Mouse (Mus musculus): Measurements from ENCODE around the gene Wfikkn1. TPM values are rescaled to one million over a fixed set of nuclear protein-coding genes. Genes with fewer than 3 reads are reported as not detected.
"Not testable (repeated sequence)": the region's sequence is repeated elsewhere in the genome, so short reads cannot be mapped to it uniquely, and the experiment has no call there.

The Wfikkn1 gene
- total RNA-seq, 2 experiments from 2014 or later: 1.3 to 2.5 TPM

- DNase-seq (ENCODE audit: low spot score in 2 of 2): no peak
- intact Hi-C loops (cut with DNase I): no loop called here
Measured at GRCm38 (mm10) chr17:25873405-25874147, 7.1 kb downstream of the Wfikkn1 start.

- DNase-seq (ENCODE audit: low spot score in 2 of 2): no peak
- intact Hi-C loops (cut with DNase I): no loop called here
Measured at GRCm38 (mm10) chr17:25872676-25873075, 8.0 kb downstream of the Wfikkn1 start.

DNA sequence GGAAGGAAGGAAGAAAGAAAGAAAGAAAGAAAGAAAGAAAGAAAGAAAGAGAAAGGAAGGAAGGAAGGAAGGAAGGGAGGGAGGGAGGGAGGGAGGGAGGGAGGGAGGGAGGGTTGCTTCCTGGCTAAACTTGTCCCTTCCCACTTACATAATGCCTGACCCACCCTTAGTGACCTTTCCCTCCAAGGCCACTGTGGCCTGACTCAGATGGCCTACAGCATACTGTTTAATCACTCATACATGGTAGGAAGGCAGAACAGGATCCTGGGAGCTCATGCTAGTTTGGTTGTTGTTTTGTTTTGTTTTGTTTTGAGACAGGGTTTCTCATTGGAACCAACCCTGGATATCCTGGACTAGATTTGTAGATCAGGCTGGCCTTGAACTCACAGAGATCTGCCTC lies 9.1 kb downstream of the Wfikkn1 start:
- intact Hi-C loops (cut with DNase I); DNase-seq (ENCODE audit: low spot score in 2 of 2): not testable (repeated sequence)

GRCm38 (mm10) chr17:25869954-25870353 lies 10.7 kb downstream of the Wfikkn1 start:
- no peak for DNase-seq (ENCODE audit: low spot score in 2 of 2)
- intact Hi-C loops (cut with DNase I): no loop called here

- no peak for DNase-seq (ENCODE audit: low spot score in 2 of 2)
- intact Hi-C loops (cut with DNase I): no loop called here
Measured at GRCm38 (mm10) chr17:25869498-25869897, 11.2 kb downstream of the Wfikkn1 start.

DNA sequence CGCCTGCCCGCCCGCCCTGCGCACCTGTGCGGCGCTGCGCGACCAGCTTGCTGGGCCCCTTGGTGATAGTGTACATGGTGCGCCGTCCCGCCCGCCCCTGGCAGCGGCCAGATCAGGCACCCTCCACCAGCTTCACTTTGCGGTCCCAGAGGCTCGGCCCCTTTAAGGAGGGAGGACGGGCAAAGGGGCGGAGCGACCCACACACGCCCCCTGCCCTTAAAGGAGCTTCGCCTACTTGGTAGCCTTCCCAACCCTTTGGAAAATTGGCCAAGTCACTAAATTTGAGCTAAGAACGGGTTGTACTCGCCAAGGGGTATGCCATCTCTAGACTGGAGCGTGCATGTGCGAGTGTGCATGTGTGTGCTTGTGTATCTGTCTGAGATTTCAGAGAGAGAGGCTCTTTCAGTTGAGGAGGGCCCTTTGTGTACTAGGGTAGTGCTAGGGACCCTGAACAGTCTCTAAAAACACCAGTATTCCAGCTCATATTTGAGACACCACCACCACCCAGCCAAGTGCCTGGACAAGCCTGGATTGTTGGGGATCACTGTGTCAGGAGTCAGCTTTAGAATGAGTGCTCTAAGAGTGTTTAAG lies 12.0 kb downstream of the Wfikkn1 start, which contains the start of gene Mcrip2:
Mcrip2 (minus strand) TSS at position 164 of the 591 bp plus-strand sequence.
- intact Hi-C loops (cut with DNase I): no loop called here
- DNase-seq (ENCODE audit: low spot score in 2 of 2): peak; percentile 81 to 86

- intact Hi-C loops (cut with DNase I): no loop called here
- no peak for DNase-seq (ENCODE audit: low spot score in 2 of 2)
Measured at GRCm38 (mm10) chr17:25867836-25868600, 12.6 kb downstream of the Wfikkn1 start.

DNA sequence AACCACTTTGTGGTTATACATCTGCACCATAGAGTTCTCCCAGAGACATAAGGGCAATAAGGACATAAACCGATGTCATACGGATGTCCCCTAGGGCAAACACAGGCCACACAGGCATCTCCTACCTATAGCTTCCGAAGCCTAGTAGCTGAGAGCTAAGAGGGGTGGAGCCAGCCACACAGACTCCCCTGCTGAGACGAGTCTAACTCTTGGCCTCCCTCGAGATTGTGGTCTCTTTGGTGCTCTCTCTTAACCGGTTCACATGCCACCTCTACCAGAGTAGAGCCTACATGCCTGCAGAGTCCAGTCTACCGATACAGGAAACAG lies 13.2 kb downstream of the Wfikkn1 start:
- DNase-seq (ENCODE audit: low spot score in 2 of 2): no peak
- intact Hi-C loops (cut with DNase I): no loop called here

DNA sequence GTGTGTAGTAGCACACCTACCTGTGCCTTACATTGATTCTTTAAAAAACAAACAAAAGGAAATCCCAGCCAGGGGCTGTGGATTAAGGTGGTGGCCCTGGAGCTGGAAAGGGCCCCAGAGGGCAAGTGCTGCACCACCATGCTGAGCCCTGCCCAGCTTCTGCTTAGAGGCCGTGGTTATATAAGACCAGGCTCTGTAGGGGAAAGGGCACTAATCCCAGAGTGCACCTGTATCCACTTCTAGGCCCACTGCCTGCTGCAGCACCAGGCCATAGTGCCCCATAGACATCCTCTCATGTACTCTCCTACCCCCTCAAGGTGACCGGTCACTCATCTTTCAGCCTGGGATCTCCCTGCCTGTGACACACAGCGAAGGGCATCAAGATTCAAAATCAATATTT lies 14.5 kb downstream of the Wfikkn1 start:
- DNase-seq (ENCODE audit: low spot score in 2 of 2): no peak
- intact Hi-C loops (cut with DNase I): no loop called here

GRCm38 (mm10) chr17:25865288-25865687 lies 15.4 kb downstream of the Wfikkn1 start:
- intact Hi-C loops (cut with DNase I): no loop called here

GRCm38 (mm10) chr17:25864311-25864710 lies 16.3 kb downstream of the Wfikkn1 start:
- no peak for DNase-seq (ENCODE audit: low spot score in 2 of 2)
- intact Hi-C loops (cut with DNase I): no loop called here

More at GRCm38 (mm10) chr17:25865288-25865687, 15.4 kb downstream of the Wfikkn1 start:
- DNase-seq (ENCODE audit: low spot score in 2 of 2): no peak

DNA sequence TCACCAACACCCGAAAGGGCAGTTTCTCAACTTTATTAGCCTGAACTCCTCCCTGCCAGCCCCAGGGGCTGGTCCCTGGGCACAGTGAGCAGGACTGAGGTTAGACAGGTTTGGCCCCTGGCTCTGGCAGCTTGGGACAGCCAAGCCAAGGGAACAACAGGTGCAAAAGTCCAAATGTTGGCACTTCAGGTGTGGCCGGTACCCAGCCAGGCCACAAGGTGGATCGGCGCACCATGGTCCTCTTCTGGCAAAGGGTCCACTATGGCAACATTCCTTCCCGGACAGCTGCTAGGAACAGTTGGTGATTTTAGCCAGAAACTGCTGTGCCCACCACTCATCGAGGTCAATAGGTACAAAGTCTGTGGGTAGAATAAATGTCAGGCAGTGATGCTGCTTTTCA lies 17.0 kb downstream of the Wfikkn1 start:
- intact Hi-C loops (cut with DNase I): no loop called here
- no peak for DNase-seq (ENCODE audit: low spot score in 2 of 2)

- DNase-seq (ENCODE audit: low spot score in 2 of 2): no peak
- intact Hi-C loops (cut with DNase I): no loop called here
Measured at GRCm38 (mm10) chr17:25861704-25862612, 18.7 kb downstream of the Wfikkn1 start.

DNA sequence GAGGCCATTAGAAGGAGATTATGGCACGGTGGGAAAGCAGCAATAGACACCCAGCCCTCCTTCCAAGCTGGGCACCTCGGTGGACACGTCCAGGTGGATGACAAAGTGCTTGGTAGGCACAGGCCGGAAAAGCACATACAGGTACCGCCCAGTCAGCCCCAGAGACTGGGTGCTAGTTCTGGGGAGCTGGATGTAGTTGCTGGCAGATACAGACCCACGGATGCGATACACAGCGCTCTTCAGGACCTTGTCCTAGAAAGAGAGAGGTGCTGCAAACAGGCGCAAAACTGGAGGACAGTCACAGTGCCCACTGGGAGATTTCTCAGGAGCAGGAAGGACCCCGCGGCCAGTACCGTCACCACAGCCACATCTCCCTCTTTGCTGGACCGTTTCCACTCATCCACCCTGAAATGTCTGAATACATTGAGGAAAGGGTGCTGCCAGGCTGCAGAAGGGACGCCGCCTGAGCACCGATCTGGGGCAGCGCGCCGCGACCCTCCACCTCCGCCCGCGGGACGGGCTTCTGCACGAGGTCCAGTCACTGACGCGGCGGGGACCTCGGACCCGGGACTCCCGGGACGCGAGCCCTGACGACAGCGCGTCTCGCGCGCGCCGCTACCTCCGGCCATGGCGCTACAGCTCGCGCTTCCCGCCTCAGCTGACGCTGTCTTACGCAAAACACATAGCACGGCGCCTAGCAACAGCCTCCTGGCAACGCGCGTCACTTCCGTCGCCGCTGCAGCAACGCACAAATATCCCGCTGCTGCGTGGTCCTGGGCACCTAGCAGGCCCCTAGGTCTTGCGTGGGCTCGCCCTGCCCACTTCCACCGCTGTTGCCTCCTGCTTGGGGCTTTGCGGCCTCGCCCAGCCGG lies 19.6 kb downstream of the Wfikkn1 start, which contains the start of gene Wdr90:
Wdr90 (minus strand) TSS at position 670 of the 872 bp plus-strand sequence.
- peak; percentile 94 to 97 for DNase-seq (ENCODE audit: low spot score in 2 of 2)
- intact Hi-C loops (cut with DNase I): no loop called here

DNA sequence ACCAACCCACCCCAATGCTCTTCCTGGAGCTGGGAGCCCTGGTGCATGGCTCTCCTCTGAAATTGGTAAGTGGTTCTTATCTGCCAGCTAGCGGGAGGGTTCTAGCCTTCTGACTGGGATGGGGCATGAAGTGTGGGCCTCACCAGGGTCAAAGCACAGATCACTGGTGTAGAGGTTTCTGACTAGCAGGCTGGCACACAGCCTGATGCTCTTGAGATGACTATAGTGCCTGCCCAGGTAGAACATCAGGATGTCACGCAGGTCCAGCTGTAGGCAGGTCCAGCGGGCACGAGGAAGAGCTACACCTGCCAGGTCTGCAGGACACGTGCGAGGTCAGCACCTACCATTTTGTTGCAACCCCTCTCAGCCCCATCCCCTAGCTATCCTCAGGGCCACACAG lies 20.4 kb downstream of the Wfikkn1 start:
- no peak for DNase-seq (ENCODE audit: low spot score in 2 of 2)
- intact Hi-C loops (cut with DNase I): no loop called here

- DNase-seq (ENCODE audit: low spot score in 2 of 2): peak; percentile 94 to 97
- intact Hi-C loops (cut with DNase I): no loop called here
Measured at GRCm38 (mm10) chr17:25844396-25844901, 36.2 kb downstream of the Wfikkn1 start, which contains the start of gene Rhot2. TSS of gene Rhot2 (minus strand) at chr17:25844851.

GRCm38 (mm10) chr17:25843636-25844395 lies 36.8 kb downstream of the Wfikkn1 start:
- intact Hi-C loops (cut with DNase I): no loop called here
- peak; percentile 46 to 49 for DNase-seq (ENCODE audit: low spot score in 2 of 2)

- DNase-seq (ENCODE audit: low spot score in 2 of 2): no peak
- intact Hi-C loops (cut with DNase I): no loop called here
Measured at GRCm38 (mm10) chr17:25843122-25843521, 37.5 kb downstream of the Wfikkn1 start.
